Mouse (Mus musculus) forebrain, embryonic 12.5 days (tissue): ENCODE measurements around the gene Tesk1. TPM values are rescaled to one million over a fixed set of nuclear protein-coding genes. Genes with fewer than 3 reads are reported as not detected.
A peak's percentile ranks its signal among the peaks of the same experiment; 100 is the strongest.
"Not testable (repeated sequence)": the region's sequence is repeated elsewhere in the genome, so short reads cannot be mapped to it uniquely, and the experiment has no call there.

Experiments
- ATAC-seq: fragments of 200-750 bp; cut with Nextera tagmentation; 2 replicates; pipeline ENCODE4 v1.8.0; 2017; ENCODE audit warnings: moderate TSS enrichment; ENCODE audit not compliant: low FRiP score
- H3K27ac ChIP-seq: fragments of 300-500 bp; sonication (generic); 2 replicates; pipeline ENCODE4 v1.5.1; 2016; ENCODE audit warnings: mild to moderate bottlenecking
- H3K27me3 ChIP-seq: fragments of 300-500 bp; sonication (generic); 2 replicates; pipeline ENCODE4 v1.6.1; 2016; ENCODE audit warnings: mild to moderate bottlenecking
- H3K36me3 ChIP-seq: fragments of 300-500 bp; sonication (generic); replicated peaks from 2 replicates; pipeline ENCODE4 v1.6.1; 2016; ENCODE audit warnings: mild to moderate bottlenecking
- H3K4me1 ChIP-seq: fragments of 300-500 bp; sonication (generic); 2 replicates; pipeline ENCODE4 v1.6.1; 2016
- H3K4me2 ChIP-seq: fragments of 300-500 bp; sonication (generic); 2 replicates; pipeline ENCODE4 v1.6.1; 2016; ENCODE audit warnings: mild to moderate bottlenecking, moderate library complexity
- H3K4me3 ChIP-seq: fragments of 300-500 bp; sonication (generic); replicated peaks from 2 replicates; pipeline ENCODE4 v1.5.1; 2016; ENCODE audit warnings: mild to moderate bottlenecking
- H3K9ac ChIP-seq: fragments of 300-500 bp; sonication (generic); 2 replicates; pipeline ENCODE4 v1.6.1; 2016; ENCODE audit warnings: mild to moderate bottlenecking
- H3K9me3 ChIP-seq: fragments of 300-500 bp; sonication (generic); 2 replicates; pipeline ENCODE4 v1.6.1; 2016
- WGBS: fragments of 180-500 bp; shearing (Covaris S2); methylation state at CpG from one replicate; pipeline ENCODE4 v1.1.7; 2016; 5-methylcytosine and 5-hydroxymethylcytosine counted together
- polyA plus RNA-seq: library from polyadenylated mRNA; unstranded; fragments of >200 nt; fragmentation: Nextera tagmentation; extraction: Ambion mirVana; gene quantifications from 2 replicates; pipeline ENCODE4 v1.2.1, GENCODE M21; 2016

The Tesk1 gene
- polyA plus RNA-seq, 1 experiment from 2014 or later: 12.6 TPM

GRCm38 (mm10) chr4:43466872-43467271 is 25.1 kb downstream of the Tesk1 start:
- no peak overlapping the region for H3K27ac ChIP-seq
- WGBS: 90% methylated on average over 7 of the region's 7 CpGs
- H3K4me3 ChIP-seq: no peak overlapping the region
- H3K4me2 ChIP-seq: no peak overlapping the region
- ATAC-seq: no peak
- no peaks in the 10 kb centered on the region for H3K36me3 ChIP-seq
- no peaks in the 10 kb centered on the region for H3K27me3 ChIP-seq
- no peaks in the 10 kb centered on the region for H3K4me1 ChIP-seq
- no peaks in the 10 kb centered on the region for H3K9me3 ChIP-seq
- H3K9ac ChIP-seq: no peak overlapping the region

- no peak overlapping the region for H3K27ac ChIP-seq
- no peak overlapping the region for H3K4me3 ChIP-seq
- H3K4me2 ChIP-seq: no peak overlapping the region
- no peaks in the 10 kb centered on the region for H3K9me3 ChIP-seq
- H3K9ac ChIP-seq: no peak overlapping the region
- no peaks in the 10 kb centered on the region for H3K27me3 ChIP-seq
- WGBS: 91% methylated on average over 10 of the region's 10 CpGs
- H3K4me1 ChIP-seq: no peaks in the 10 kb centered on the region
- no peak for ATAC-seq
- H3K36me3 ChIP-seq: no peaks in the 10 kb centered on the region
These were observed 28.6 kb downstream of the Tesk1 start for GRCm38 (mm10) chr4:43470301-43470700.

DNA sequence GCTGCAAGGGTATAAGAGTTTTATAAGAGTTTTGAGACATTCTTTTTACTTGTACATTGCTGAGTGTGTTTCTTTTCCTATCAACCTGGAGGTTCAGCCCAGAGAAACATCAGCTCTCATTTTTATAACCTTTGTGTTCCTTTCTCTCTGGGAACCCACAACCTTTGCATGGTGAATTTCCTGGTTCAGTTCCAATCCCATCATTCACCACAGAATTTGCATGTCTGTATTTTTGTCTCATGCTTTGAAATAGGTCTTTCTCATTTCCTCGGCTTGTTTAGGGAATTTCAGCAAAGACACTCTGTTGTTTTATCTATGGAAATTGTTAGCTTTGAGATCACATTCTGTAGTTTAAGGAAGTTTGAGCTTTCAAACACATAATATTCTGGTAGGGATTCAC is 31.9 kb downstream of the Tesk1 start:
- H3K4me3 ChIP-seq: no peak overlapping the region
- H3K4me1 ChIP-seq: 0 out of 2 replicates have a peak, but pooled peaks cover 4% of the 10 kb centered on the region
- 86% methylated on average over 1 of the region's 1 CpGs for WGBS
- ATAC-seq: no peak
- H3K27me3 ChIP-seq: no peaks in the 10 kb centered on the region
- H3K27ac ChIP-seq: no peak overlapping the region
- no peak overlapping the region for H3K4me2 ChIP-seq
- H3K9me3 ChIP-seq: no peaks in the 10 kb centered on the region
- H3K9ac ChIP-seq: no peak overlapping the region
- H3K36me3 ChIP-seq: no peaks in the 10 kb centered on the region

DNA sequence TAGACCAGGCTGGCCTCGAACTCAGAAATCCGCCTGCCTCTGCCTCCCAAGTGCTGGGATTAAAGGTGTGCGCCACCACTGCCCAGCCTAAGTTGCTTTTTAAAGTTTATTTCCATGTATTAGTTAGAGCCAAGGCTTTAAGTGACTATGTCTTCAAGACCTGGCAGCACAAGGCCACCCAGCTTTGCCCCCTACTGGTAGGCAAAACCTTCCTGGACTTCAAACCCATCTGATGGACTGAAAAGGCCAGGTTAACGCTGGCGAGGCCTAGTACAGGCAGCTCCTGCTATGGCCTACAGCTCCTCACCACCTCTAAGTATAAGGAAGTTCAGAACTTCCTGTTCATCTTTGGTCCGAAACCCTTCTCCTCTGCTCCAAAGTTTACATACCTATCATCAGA is 34.9 kb downstream of the Tesk1 start:
- WGBS: 93% methylated on average over 6 of the region's 6 CpGs

GRCm38 (mm10) chr4:43477857-43478533 is 36.3 kb downstream of the Tesk1 start:
- Histone ChIP-seq H3K27me3 (no peaks in the 10 kb centered on the region), H3K36me3 (no peaks in the 10 kb centered on the region), H3K9ac (no peak overlapping the region), H3K9me3 (no peaks in the 10 kb centered on the region), H3K27ac (0 out of 2 replicates have a peak overlapping the region, but pooled peaks have one; percentile 13), H3K4me1 (0 out of 2 replicates have a peak, but pooled peaks cover 4% of the 10 kb centered on the region), H3K4me2 (peak overlapping the region; percentile 46), H3K4me3 (peak overlapping the region; percentile 31)
- 18% methylated on average over 11 of the region's 11 CpGs for WGBS
- peak; percentile 95 for ATAC-seq

More for the DNA sequence above, 34.9 kb downstream of the Tesk1 start:
- H3K4me3 ChIP-seq: no peak overlapping the region
- ATAC-seq: no peak
- no peak overlapping the region for H3K9ac ChIP-seq
- no peaks in the 10 kb centered on the region for H3K9me3 ChIP-seq
- H3K4me2 ChIP-seq: no peak overlapping the region
- no peaks in the 10 kb centered on the region for H3K36me3 ChIP-seq
- no peaks in the 10 kb centered on the region for H3K27me3 ChIP-seq
- no peak overlapping the region for H3K27ac ChIP-seq
- H3K4me1 ChIP-seq: 0 out of 2 replicates have a peak, but pooled peaks cover 4% of the 10 kb centered on the region

GRCm38 (mm10) chr4:43478534-43478858 is 36.8 kb downstream of the Tesk1 start:
- WGBS: 42% methylated on average over 8 of the region's 8 CpGs

GRCm38 (mm10) chr4:43478906-43479832 is 37.4 kb downstream of the Tesk1 start:
- no peak for ATAC-seq
- Histone ChIP-seq H3K9me3 (no peaks in the 10 kb centered on the region), H3K4me2 (peak overlapping the region; percentile 23; the same call in 1 of the 2 replicates), H3K27ac (no peak overlapping the region), H3K4me3 (no peak overlapping the region), H3K4me1 (0 out of 2 replicates have a peak, but pooled peaks cover 4% of the 10 kb centered on the region), H3K9ac (no peak overlapping the region), H3K36me3 (no peaks in the 10 kb centered on the region), H3K27me3 (no peaks in the 10 kb centered on the region)
- 49% methylated on average over 24 of the region's 24 CpGs for WGBS

More at GRCm38 (mm10) chr4:43478534-43478858, 36.8 kb downstream of the Tesk1 start:
- ATAC-seq: no peak; the same call in 1 of the 2 replicates
- no peak overlapping the region for H3K9ac ChIP-seq
- H3K4me1 ChIP-seq: 0 out of 2 replicates have a peak, but pooled peaks cover 4% of the 10 kb centered on the region
- H3K9me3 ChIP-seq: no peaks in the 10 kb centered on the region
- peak overlapping the region; percentile 46 for H3K4me2 ChIP-seq
- H3K4me3 ChIP-seq: peak overlapping the region; percentile 31
- 0 out of 2 replicates have a peak overlapping the region, but pooled peaks have one; percentile 13 for H3K27ac ChIP-seq
- H3K36me3 ChIP-seq: no peaks in the 10 kb centered on the region
- H3K27me3 ChIP-seq: no peaks in the 10 kb centered on the region

DNA sequence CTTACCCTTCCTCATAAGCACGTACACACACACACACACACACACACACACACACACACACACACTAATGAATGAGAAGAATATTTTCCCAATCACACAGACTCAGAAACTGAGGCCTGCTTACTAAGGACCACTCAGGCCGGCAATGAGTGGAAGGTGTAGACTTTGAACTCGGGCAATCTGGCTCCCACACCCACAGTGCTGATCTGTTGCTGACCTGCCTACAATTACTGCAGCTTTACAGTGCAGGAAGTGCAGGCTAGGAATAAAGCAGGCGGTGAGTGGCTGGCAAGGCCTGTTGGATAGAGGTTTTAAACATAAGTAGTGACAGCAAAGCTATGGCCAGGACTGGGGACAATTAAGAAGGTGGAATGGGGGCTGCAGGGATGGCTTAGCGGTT is 39.2 kb downstream of the Tesk1 start:
- Histone ChIP-seq H3K4me1 (0 out of 2 replicates have a peak, but pooled peaks cover 4% of the 10 kb centered on the region), H3K4me3 (no peak overlapping the region), H3K36me3 (no peaks in the 10 kb centered on the region), H3K4me2 (no peak overlapping the region), H3K9ac (no peak overlapping the region), H3K27me3 (no peaks in the 10 kb centered on the region), H3K9me3 (no peaks in the 10 kb centered on the region), H3K27ac (no peak overlapping the region)
- WGBS: 83% methylated on average over 5 of the region's 5 CpGs
- no peak for ATAC-seq

- no peak overlapping the region for H3K4me3 ChIP-seq
- no peak for ATAC-seq
- H3K27me3 ChIP-seq: no peaks in the 10 kb centered on the region
- no peaks in the 10 kb centered on the region for H3K9me3 ChIP-seq
- no peak overlapping the region for H3K27ac ChIP-seq
- 0 out of 2 replicates have a peak, but pooled peaks cover 4% of the 10 kb centered on the region for H3K4me1 ChIP-seq
- no peak overlapping the region for H3K9ac ChIP-seq
- H3K36me3 ChIP-seq: no peaks in the 10 kb centered on the region
- WGBS: 76% methylated on average over 7 of the region's 7 CpGs
- H3K4me2 ChIP-seq: no peak overlapping the region
These were observed 40.2 kb downstream of the Tesk1 start for GRCm38 (mm10) chr4:43481894-43482456.

GRCm38 (mm10) chr4:43482591-43482990 is 40.9 kb downstream of the Tesk1 start:
- 75% methylated on average over 10 of the region's 10 CpGs for WGBS
- no peak overlapping the region for H3K4me2 ChIP-seq

DNA sequence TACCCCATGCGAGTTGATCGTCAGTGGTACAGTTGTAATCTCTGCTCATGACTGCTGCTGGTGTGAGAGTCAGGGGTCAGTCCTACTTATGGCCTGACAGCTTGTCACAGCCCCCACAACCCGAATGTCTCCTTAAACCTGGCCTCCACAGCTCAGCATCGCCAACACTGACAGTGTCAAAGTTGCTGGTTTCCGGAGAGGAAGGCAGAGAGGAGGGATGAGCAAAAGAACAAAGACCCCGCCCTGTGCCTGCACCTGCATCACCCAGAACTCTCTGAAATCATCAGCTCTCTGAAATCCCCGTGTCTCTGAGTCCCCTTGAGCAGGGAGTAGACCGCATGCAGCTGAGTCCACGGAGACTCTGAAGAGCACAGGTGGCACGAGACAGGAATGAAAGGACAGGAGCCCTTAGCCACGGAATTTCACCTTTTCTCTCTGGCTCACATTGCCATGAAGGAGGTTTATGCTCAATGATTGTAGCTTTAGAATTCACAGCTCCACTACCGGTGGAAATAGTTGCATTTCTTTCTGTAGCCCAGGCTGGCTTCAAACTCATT is 41.9 kb downstream of the Tesk1 start, which contains the start of gene Sit1:
Gene Sit1, minus strand, starts transcription at position 200 of the 557 bp plus-strand sequence.
- no peak within 1 kb of the TSS for H3K9ac ChIP-seq
- no peak within 1 kb of the TSS for H3K4me3 ChIP-seq
- no peaks in the 10 kb centered on the region for H3K27me3 ChIP-seq
- no peaks in the 10 kb centered on the region for H3K4me1 ChIP-seq
- no peak within 1 kb of the TSS for H3K4me2 ChIP-seq
- no peak for ATAC-seq
- no peak within 1 kb of the TSS for H3K27ac ChIP-seq
- 67% methylated on average over 12 of the region's 12 CpGs for WGBS
- no peaks in the 10 kb centered on the region for H3K36me3 ChIP-seq
- H3K9me3 ChIP-seq: no peaks in the 10 kb centered on the region

More at GRCm38 (mm10) chr4:43482591-43482990, 40.9 kb downstream of the Tesk1 start:
- H3K27ac ChIP-seq: no peak overlapping the region
- no peaks in the 10 kb centered on the region for H3K27me3 ChIP-seq
- no peak for ATAC-seq
- H3K4me3 ChIP-seq: no peak overlapping the region
- 0 out of 2 replicates have a peak, but pooled peaks cover 4% of the 10 kb centered on the region for H3K4me1 ChIP-seq
- no peaks in the 10 kb centered on the region for H3K36me3 ChIP-seq
- no peaks in the 10 kb centered on the region for H3K9me3 ChIP-seq
- H3K9ac ChIP-seq: no peak overlapping the region

GRCm38 (mm10) chr4:43485666-43486065 is 43.9 kb downstream of the Tesk1 start:
- H3K4me3 ChIP-seq, H3K4me1 ChIP-seq, H3K9me3 ChIP-seq, H3K27me3 ChIP-seq, H3K36me3 ChIP-seq, ATAC-seq, H3K4me2 ChIP-seq, H3K9ac ChIP-seq, H3K27ac ChIP-seq: not testable (repeated sequence)
- WGBS: 88% methylated on average over 5 of the region's 5 CpGs
